Mouse (Mus musculus) embryonic facial prominence, embryonic 10.5 days (tissue): ENCODE measurements around the gene Coro7. TPM values are rescaled to one million over a fixed set of nuclear protein-coding genes. Genes with fewer than 3 reads are reported as not detected.

Experiments used
- DNase-seq: peaks from one replicate; pipeline ENCODE4 v3.0.0-alpha.2; 2017; ENCODE audit warnings: low spot score
- H3K27ac ChIP-seq: fragments of 300-500 bp; sonication (generic); replicated peaks from 2 replicates; pipeline ENCODE4 v1.5.1; 2016; ENCODE audit warnings: mild to moderate bottlenecking
- H3K27me3 ChIP-seq: fragments of 300-500 bp; sonication (generic); replicated peaks from 2 replicates; pipeline ENCODE4 v1.6.1; 2016; ENCODE audit warnings: low read depth, mild to moderate bottlenecking; ENCODE audit not compliant: poor library complexity, severe bottlenecking
- H3K36me3 ChIP-seq: fragments of 300-500 bp; sonication (generic); replicated peaks from 2 replicates; pipeline ENCODE4 v1.6.1; 2016; ENCODE audit warnings: mild to moderate bottlenecking, moderate library complexity
- H3K4me1 ChIP-seq: fragments of 300-500 bp; sonication (generic); 2 replicates; pipeline ENCODE4 v1.6.1; 2016
- H3K4me3 ChIP-seq: fragments of 300-500 bp; sonication (generic); 2 replicates; pipeline ENCODE4 v1.5.1; 2016; ENCODE audit warnings: mild to moderate bottlenecking, moderate library complexity
- H3K9me3 ChIP-seq: fragments of 300-500 bp; sonication (generic); 2 replicates; pipeline ENCODE4 v1.6.1; 2016; ENCODE audit warnings: mild to moderate bottlenecking
- WGBS: fragments of 180-500 bp; shearing (Covaris S2); methylation state at CpG from one replicate; pipeline ENCODE4 v1.1.7; 2016; 5-methylcytosine and 5-hydroxymethylcytosine counted together
- polyA plus RNA-seq: library from polyadenylated mRNA; unstranded; fragments of >200 nt; fragmentation: Nextera tagmentation; extraction: Ambion mirVana; gene quantifications from 2 replicates; pipeline ENCODE4 v1.2.1, GENCODE M21; 2016

Gene Coro7
- polyA plus RNA-seq, 1 experiment from 2014 or later = 23.3 TPM

DNA sequence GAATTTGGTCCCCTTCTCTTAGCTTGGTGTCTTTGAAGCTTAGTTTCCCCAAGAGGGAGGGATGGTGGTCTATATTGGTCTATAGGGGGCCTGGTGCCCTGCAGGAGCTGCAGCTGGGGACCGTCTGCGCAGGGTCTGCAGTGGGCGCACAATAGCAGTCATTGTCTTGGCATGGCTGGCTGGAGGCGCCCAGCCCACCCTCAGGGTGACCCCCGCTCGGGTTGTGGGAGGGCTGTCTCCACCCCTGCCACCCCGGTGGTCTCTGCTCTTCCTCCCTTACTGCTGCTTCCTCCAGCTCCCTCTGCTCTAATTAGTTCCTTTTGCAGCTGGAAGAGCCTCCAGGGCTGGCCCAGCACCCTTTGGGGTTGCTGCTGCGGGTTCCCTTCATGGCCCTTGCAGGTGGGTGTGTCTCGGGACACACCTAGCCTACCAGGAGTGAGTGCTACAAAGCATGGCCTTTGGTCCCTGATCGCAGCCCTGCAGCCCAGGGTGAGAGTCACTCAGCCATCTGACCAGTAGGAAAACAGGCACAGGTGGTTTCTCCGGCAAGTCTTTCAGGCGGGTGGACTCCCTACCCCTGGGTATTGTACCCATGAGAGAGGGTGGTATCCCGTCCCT is 74.0 kb downstream of the Coro7 start:
- H3K27me3 ChIP-seq = no peaks in the 10 kb centered on the region
- peak overlapping the region; percentile 34 for H3K4me3 ChIP-seq
- H3K27ac ChIP-seq = peak overlapping the region; percentile 80
- peaks cover 27% of the 10 kb centered on the region for H3K36me3 ChIP-seq
- peak; percentile 63 for DNase-seq
- H3K9me3 ChIP-seq = no peaks in the 10 kb centered on the region
- 33% methylated on average over 13 of the region's 13 CpGs for WGBS
- peaks cover 82% of the 10 kb centered on the region for H3K4me1 ChIP-seq

DNA sequence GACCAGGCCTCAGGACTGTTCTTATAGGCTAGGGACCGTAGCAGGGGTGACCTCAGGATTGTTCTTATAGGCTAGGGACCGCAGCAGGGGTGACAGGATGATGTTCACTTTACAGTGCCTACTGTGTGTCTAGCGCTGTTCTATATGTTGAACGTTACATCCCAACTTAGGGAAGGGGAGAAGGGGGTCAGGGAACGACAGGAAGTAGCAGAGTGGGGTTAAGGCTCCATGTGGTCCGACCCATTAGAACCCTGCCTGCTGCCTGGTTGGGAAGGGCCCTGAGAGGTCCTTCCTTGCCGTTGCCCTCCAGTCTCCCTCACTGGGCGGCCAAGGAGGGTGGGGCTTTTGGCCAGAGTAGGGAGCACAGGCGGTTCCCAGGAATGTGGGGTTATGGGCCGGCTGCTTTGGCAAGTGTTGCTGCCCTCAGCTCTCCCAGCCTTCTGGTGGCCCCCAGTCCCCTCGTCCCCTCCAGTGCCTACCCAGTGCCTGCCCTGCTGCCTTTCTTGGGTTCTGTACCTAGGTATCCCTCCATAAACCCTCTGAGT is 75.2 kb downstream of the Coro7 start:
- no peaks in the 10 kb centered on the region for H3K27me3 ChIP-seq
- DNase-seq = no peak
- 70% methylated on average over 11 of the region's 11 CpGs for WGBS
- peak overlapping the region; percentile 25; the same call in 1 of the 2 replicates for H3K4me3 ChIP-seq
- no peaks in the 10 kb centered on the region for H3K9me3 ChIP-seq
- H3K4me1 ChIP-seq = peaks cover 94% of the 10 kb centered on the region
- peak overlapping the region; percentile 80 for H3K27ac ChIP-seq
- H3K36me3 ChIP-seq = peaks cover 14% of the 10 kb centered on the region

DNA sequence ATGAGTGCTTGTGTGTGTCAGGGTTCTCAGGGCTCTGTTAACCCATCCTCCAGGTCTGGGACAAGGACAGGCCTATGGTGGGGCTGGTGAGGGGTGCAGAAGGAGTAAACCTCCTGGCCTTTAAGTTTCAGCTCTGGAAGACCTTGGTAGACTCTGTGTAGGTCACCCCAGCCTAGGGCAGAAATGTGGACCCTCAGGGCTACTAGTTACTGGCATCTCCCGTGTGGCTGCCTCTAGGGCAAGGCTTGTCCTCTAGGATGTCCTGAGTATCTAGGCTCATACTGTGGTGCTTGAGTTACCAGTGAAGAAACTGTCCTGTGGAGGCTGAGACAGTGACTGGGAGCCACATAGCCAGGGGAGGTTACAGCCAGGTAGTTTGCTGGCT is 76.1 kb downstream of the Coro7 start:
- WGBS = 65% methylated on average over 1 of the region's 1 CpGs
- no peaks in the 10 kb centered on the region for H3K27me3 ChIP-seq
- no peaks in the 10 kb centered on the region for H3K9me3 ChIP-seq
- peak overlapping the region; percentile 30 for H3K4me3 ChIP-seq
- peaks cover 100% of the 10 kb centered on the region for H3K4me1 ChIP-seq
- peak overlapping the region; percentile 80 for H3K27ac ChIP-seq
- no peak for DNase-seq
- H3K36me3 ChIP-seq = peaks cover 5% of the 10 kb centered on the region

DNA sequence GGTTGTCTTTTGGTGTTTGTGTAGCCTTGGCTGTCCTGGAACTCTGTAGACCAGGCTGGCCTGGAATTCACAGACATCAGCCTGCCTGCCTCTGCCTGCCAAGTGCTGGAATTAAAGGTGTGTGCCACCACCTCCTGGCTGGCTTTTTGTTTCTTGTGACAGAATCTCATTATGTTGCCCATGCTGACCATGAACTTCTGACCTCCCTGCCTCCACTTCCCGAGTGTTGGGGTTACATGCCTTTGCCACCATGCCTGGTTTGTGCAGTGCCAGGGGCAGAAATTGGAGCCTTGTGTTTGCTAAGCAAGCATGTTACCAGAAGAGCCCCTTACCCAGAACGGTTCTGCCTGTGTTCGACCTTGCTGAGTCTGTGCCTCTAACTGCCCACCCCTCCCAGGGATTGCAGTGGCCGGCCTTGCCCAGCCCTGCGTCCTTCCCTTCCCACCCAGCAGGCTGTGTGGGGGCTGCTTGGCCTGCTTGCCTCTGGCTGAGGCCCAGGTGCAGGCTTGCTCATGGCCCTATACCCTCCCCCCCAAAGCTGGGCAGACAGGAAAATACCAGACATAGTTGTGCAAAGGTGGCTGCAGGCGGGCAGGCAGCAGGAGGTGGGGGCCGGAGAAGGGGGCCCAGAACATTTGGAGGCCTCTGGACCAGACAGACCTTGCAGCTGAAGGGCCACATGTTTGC is 76.7 kb downstream of the Coro7 start:
- Histone ChIP-seq H3K9me3 (no peaks in the 10 kb centered on the region), H3K4me3 (peak overlapping the region; percentile 30), H3K27ac (peak overlapping the region; percentile 80), H3K27me3 (no peaks in the 10 kb centered on the region), H3K36me3 (0 out of 2 replicates have a peak, but pooled peaks cover 2% of the 10 kb centered on the region), H3K4me1 (peaks cover 100% of the 10 kb centered on the region)
- 20% methylated on average over 7 of the region's 7 CpGs for WGBS
- DNase-seq = peak; percentile 68

DNA sequence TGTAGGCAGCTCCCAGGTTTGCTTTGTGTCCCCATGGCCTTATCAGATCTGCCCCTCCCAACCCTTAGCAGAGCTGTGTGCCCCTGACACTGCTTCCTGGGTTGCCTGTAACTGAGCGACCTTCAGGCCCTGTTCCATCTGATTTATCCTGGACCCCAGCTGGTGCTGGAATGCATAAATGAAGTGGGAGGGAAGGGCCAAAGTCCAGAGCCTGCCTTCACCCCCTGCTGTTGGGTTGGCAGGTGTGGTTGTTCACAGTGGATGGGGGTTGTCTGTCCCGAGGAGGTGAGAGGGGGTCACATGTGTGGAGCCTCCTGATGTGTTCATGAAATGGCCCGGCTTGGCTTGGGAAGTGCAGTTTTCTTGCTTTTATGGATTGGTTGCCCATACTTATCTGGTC is 77.4 kb downstream of the Coro7 start:
- peak overlapping the region; percentile 80 for H3K27ac ChIP-seq
- no peaks in the 10 kb centered on the region for H3K9me3 ChIP-seq
- peak overlapping the region; percentile 19; the same call in 1 of the 2 replicates for H3K4me3 ChIP-seq
- H3K4me1 ChIP-seq = peaks cover 100% of the 10 kb centered on the region
- 33% methylated on average over 3 of the region's 3 CpGs for WGBS
- 0 out of 2 replicates have a peak, but pooled peaks cover 2% of the 10 kb centered on the region for H3K36me3 ChIP-seq
- H3K27me3 ChIP-seq = no peaks in the 10 kb centered on the region
- no peak for DNase-seq

DNA sequence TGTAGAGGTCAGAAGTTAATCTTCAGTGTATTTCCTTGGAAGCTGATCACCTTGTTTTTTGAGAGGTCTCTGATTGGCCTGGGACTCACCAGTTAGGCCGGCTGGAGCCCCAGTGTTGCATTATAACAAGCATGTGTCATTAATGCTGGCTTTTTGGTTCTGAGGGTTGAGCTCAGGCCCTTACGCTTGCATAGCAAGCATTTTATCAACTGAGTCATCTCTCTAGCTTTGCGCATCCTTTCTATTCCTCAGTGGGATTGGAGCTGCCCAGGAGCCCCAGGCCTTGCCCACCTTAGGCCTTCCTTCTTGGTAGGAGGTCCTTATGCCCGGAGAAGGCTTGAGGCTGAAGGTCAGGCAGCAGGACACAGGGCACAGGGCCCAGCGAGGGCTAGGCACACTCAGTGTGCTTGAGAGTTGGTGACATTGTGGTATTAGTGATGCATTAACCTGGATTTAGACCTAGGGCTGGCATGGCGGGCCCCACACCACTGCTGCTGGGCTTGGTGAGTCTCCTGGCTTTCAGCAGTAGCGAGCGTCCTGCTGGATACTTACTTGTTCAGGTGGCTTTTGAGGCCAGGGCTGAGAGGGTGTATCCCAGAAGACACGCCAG is 78.8 kb downstream of the Coro7 start:
- Histone ChIP-seq H3K4me1 (peaks cover 100% of the 10 kb centered on the region), H3K27me3 (no peaks in the 10 kb centered on the region), H3K27ac (peak overlapping the region; percentile 52; the same call in 1 of the 2 replicates), H3K36me3 (0 out of 2 replicates have a peak, but pooled peaks cover 2% of the 10 kb centered on the region), H3K4me3 (peak overlapping the region; percentile 28; the same call in 1 of the 2 replicates), H3K9me3 (no peaks in the 10 kb centered on the region)
- WGBS = 80% methylated on average over 9 of the region's 9 CpGs
- no peak for DNase-seq

DNA sequence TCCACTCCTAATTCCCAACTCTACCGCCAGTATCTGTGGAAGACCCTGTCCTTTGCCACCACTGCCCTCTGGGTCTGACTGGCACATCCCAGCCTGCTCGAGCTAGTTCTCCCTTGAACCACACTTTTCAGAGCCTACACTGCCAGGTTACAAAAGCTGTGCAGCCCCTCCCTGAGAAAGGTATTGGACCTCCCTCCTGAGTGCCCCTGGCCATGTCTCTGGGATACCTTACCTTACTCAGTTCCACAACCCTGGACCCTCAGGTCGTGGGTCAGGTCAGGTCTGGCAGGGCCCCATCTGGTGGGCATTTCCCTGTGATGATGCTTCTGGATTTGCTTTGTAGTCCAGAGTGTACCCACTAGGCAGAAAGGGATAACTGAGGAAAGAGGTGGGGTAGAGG is 80.0 kb downstream of the Coro7 start:
- Histone ChIP-seq H3K27ac (peak overlapping the region; percentile 96), H3K36me3 (0 out of 2 replicates have a peak, but pooled peaks cover 2% of the 10 kb centered on the region), H3K27me3 (no peaks in the 10 kb centered on the region), H3K4me1 (peaks cover 98% of the 10 kb centered on the region), H3K4me3 (0 out of 2 replicates have a peak overlapping the region, but pooled peaks have one; percentile 83), H3K9me3 (no peaks in the 10 kb centered on the region)
- WGBS = 85% methylated on average over 3 of the region's 3 CpGs
- DNase-seq = no peak

DNA sequence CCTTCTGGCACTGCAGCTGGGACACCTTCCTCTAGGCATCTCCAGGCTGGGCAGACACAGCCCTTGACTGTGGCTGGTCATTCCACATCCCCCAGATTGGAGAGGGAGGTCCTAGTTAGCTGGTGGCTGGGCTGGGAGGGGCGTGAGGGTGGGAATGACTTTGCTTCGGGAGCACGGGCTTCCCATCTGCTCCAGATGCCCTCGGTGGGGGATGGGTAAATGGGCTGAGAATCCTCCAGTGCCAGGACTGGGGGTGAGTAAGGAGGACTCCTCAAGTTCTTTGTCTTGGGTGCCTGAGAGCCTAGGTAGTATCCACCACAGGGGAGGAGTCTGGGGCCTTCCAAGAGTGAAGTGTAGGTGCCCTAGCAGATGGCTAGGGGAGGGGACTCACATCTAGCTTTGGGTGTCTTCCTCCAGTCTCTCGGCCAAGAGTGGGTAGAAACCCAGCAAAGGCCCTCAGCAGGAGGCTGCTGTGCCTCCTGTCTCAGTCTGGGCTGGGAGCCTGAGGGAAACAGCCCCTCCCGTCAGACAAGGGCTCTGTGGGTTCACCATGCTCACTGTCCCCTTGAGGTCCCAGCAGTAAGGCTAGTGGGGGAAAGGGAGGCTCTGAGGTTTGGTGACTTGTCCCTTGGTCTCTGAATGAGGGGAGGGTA is 80.6 kb downstream of the Coro7 start:
- H3K27ac ChIP-seq = peak overlapping the region; percentile 96
- peak overlapping the region; percentile 83; the same call in 1 of the 2 replicates for H3K4me3 ChIP-seq
- DNase-seq = peak; percentile 40
- H3K4me1 ChIP-seq = peaks cover 96% of the 10 kb centered on the region
- H3K27me3 ChIP-seq = no peaks in the 10 kb centered on the region
- WGBS = 22% methylated on average over 6 of the region's 6 CpGs
- no peaks in the 10 kb centered on the region for H3K9me3 ChIP-seq
- H3K36me3 ChIP-seq = 0 out of 2 replicates have a peak, but pooled peaks cover 2% of the 10 kb centered on the region

DNA sequence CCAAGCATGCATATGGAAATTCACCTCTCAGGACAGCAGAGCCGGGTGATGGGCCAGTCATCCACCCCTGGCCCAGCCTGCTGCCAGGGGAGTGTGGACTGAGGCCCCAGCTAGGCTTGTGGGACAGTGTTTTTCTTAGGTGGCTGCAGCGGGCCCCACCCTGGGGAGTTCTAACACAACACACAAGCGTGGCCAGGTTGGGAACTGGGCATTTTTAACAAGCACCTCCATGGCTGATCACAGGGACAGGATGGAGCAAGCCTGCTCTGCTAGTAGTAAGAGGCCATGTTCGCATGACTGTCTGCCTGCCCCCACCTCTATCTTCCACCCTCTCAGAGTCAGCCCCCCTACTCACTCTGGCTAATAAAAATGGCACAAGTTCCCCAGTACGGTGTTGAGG is 81.5 kb downstream of the Coro7 start:
- DNase-seq = peak; percentile 8
- Histone ChIP-seq H3K4me3 (peak overlapping the region; percentile 83), H3K9me3 (no peaks in the 10 kb centered on the region), H3K4me1 (peaks cover 96% of the 10 kb centered on the region), H3K36me3 (0 out of 2 replicates have a peak, but pooled peaks cover 2% of the 10 kb centered on the region), H3K27ac (peak overlapping the region; percentile 96; the same call in 1 of the 2 replicates), H3K27me3 (no peaks in the 10 kb centered on the region)
- 68% methylated on average over 5 of the region's 5 CpGs for WGBS

DNA sequence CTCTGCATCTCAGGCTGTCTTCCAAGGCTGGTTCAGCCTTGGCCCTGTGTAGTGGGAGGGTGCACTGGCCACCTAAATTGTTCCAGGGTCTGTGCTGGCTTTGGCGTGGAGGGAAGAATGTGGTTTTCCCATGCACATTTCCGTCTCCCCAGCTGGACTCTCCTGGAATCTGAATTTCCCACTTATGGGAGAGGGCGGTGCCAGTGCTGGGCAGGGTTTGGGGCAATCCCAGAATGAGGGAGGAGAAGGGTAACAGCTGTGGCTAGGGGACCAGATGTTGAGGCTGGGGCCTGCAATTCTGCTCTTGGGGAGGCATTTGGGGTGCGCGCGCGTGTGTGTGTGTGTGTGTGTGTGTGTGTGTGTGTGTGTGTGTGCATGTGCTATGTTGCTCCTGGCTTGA is 82.3 kb downstream of the Coro7 start:
- H3K36me3 ChIP-seq = 0 out of 2 replicates have a peak, but pooled peaks cover 2% of the 10 kb centered on the region
- H3K27me3 ChIP-seq = no peaks in the 10 kb centered on the region
- 61% methylated on average over 7 of the region's 7 CpGs for WGBS
- H3K4me1 ChIP-seq = peaks cover 96% of the 10 kb centered on the region
- peak overlapping the region; percentile 96 for H3K27ac ChIP-seq
- peak; percentile 27 for DNase-seq
- peak overlapping the region; percentile 83 for H3K4me3 ChIP-seq
- no peaks in the 10 kb centered on the region for H3K9me3 ChIP-seq

DNA sequence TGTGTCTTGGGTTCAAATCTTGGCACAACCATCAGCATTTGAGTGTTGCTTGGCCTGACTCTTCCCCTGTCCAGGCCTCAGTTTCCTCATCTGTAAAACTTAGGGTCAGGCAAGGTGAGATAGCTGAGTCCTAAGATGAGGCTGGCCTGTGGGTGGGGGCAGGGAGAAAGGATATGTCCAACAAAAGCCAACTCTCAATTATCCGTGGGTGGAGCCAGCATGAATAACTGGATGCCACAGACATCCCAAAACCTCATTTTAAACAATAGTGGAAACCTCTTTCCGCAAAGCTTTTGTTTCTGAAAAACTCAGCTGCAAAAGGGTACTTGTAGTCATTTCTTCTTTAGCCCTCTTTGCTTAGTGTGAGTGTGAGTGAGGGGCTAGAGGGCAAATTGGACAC is 82.7 kb downstream of the Coro7 start:
- H3K9me3 ChIP-seq = no peaks in the 10 kb centered on the region
- peak overlapping the region; percentile 83 for H3K4me3 ChIP-seq
- H3K36me3 ChIP-seq = 0 out of 2 replicates have a peak, but pooled peaks cover 2% of the 10 kb centered on the region
- WGBS = 49% methylated on average over 2 of the region's 2 CpGs
- H3K27ac ChIP-seq = peak overlapping the region; percentile 96
- H3K27me3 ChIP-seq = no peaks in the 10 kb centered on the region
- peaks cover 93% of the 10 kb centered on the region for H3K4me1 ChIP-seq
- DNase-seq = peak; percentile 7
